Mouse (Mus musculus) adrenal gland, postnatal 4 days (tissue): ENCODE measurements around the gene Atp4b. TPM values are rescaled to one million over a fixed set of nuclear protein-coding genes. Genes with fewer than 3 reads are reported as not detected.
A peak's percentile ranks its signal among the peaks of the same experiment; 100 is the strongest.
"Not testable (repeated sequence)": the region's sequence is repeated elsewhere in the genome, so short reads cannot be mapped to it uniquely, and the experiment has no call there.

Experiments used
- DNase-seq, 2 experiments: peaks; one replicate each; pipeline ENCODE4 v3.0.0; 2021 to 2022; ENCODE audit warnings: low spot score in 2 of 2, mixed read lengths in 2 of 2
- total RNA-seq, 2 experiments: library from RNA; stranded (reverse); gene quantifications; 2 replicates each; pipeline ENCODE4 v1.2.3; 2021

The Atp4b gene
- total RNA-seq, 2 experiments from 2014 or later = not detected

GRCm38 (mm10) chr8:13386366-13386765 lies 10.3 kb downstream of the Atp4b start:
- DNase-seq = no peak

GRCm38 (mm10) chr8:13382999-13383398 lies 13.6 kb downstream of the Atp4b start:
- DNase-seq = no peak

GRCm38 (mm10) chr8:13382536-13382935 lies 14.1 kb downstream of the Atp4b start:
- no peak for DNase-seq

GRCm38 (mm10) chr8:13381630-13382029 lies 15.0 kb downstream of the Atp4b start:
- no peak for DNase-seq

GRCm38 (mm10) chr8:13373151-13373662 lies 23.4 kb downstream of the Atp4b start:
- peak in 1 of 2 experiments; percentile 24 for DNase-seq

- no peak for DNase-seq
Measured at GRCm38 (mm10) chr8:13361865-13362264, 34.8 kb downstream of the Atp4b start.

- no peak for DNase-seq
Measured at GRCm38 (mm10) chr8:13360213-13360612, 36.4 kb downstream of the Atp4b start.

- no peak for DNase-seq
Measured at GRCm38 (mm10) chr8:13356681-13357080, 39.9 kb downstream of the Atp4b start.

GRCm38 (mm10) chr8:13356221-13356620 lies 40.4 kb downstream of the Atp4b start:
- DNase-seq = no peak

- DNase-seq = no peak
Measured at GRCm38 (mm10) chr8:13353883-13354282, 42.7 kb downstream of the Atp4b start.

GRCm38 (mm10) chr8:13353155-13353833 lies 43.3 kb downstream of the Atp4b start:
- DNase-seq = no peak

GRCm38 (mm10) chr8:13352601-13353000 lies 44.0 kb downstream of the Atp4b start:
- no peak for DNase-seq

- no peak for DNase-seq
Measured at GRCm38 (mm10) chr8:13351593-13351992, 45.0 kb downstream of the Atp4b start.

- no peak for DNase-seq
Measured at GRCm38 (mm10) chr8:13350052-13350451, 46.6 kb downstream of the Atp4b start.

GRCm38 (mm10) chr8:13343134-13343533 lies 53.5 kb downstream of the Atp4b start:
- no peak for DNase-seq

- no peak for DNase-seq
Measured at GRCm38 (mm10) chr8:13342340-13342739, 54.3 kb downstream of the Atp4b start.

GRCm38 (mm10) chr8:13340650-13341049 lies 56.0 kb downstream of the Atp4b start:
- DNase-seq = no peak

GRCm38 (mm10) chr8:13339646-13339990 lies 57.0 kb downstream of the Atp4b start:
- DNase-seq = no peak

GRCm38 (mm10) chr8:13338901-13339645 lies 57.6 kb downstream of the Atp4b start:
- DNase-seq = peak in 1 of 2 experiments; percentile 13

GRCm38 (mm10) chr8:13338255-13338860 lies 58.3 kb downstream of the Atp4b start, which contains the start of gene Tfdp1:
Gene Tfdp1, plus strand, starts transcription at chr8:13338751.
- peak; percentile 43 to 61 for DNase-seq

- DNase-seq = no peak
Measured at GRCm38 (mm10) chr8:13337678-13338077, 58.9 kb downstream of the Atp4b start.

- not testable (repeated sequence) for DNase-seq
Measured at GRCm38 (mm10) chr8:13337245-13337644, 59.4 kb downstream of the Atp4b start.
